Mouse (Mus musculus) ovary, adult 18-20 months (tissue): ENCODE data around the gene Rpl14.
A peak's percentile ranks its signal among the peaks of the same experiment; 100 is the strongest.
"Not testable (repeated sequence)": the region's sequence is repeated elsewhere in the genome, so short reads cannot be mapped to it uniquely, and the experiment has no call there.

Experiments used
- DNase-seq: peaks from one replicate; pipeline ENCODE4 v3.0.0; 2022; ENCODE audit warnings: low spot score, mixed read lengths

Rpl14 gene

DNA sequence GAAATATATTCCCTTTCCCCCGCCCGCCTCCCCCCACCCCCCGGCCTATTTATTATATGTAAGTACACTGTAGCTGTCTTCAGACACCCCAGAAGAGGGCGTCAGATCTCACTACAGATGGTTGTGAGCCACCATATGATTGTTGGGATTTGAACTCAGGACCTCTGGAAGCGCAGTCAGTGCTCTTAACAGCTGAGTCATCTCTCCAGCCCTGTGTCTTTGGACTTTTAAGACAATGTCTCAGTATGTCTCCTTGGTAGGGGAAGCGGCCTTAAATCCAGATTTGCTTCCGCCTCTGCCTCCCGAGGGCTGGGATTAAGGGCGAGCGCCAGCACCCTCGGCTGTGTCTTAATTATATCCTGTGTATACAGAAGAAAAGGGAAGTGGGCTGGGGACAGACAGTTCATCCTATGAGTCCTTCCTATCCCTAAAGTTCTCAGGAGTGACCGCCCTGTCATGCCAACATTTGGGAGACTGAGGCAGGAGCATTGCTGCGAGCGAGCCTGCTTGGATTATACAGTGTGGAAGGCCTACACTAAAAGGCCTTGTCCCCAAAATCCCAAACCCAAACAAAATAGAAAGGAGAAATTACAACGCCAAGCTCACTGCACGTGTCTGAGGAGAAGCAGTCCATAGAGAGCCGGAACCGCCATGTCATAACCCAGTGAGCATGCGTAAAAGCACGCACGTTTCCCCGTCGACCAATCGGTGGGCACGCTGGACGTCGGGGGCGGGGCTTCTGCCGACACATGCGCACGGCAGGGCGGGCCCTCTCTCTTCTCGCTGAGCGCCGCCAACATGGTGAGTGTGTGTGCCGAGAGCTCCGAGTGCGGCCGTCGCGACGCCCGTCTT lies at the start of gene Rpl14:
TSS of gene Rpl14 (plus strand) at position 704 of the 852 bp plus-strand sequence.
- DNase-seq = peak; percentile 94

DNA sequence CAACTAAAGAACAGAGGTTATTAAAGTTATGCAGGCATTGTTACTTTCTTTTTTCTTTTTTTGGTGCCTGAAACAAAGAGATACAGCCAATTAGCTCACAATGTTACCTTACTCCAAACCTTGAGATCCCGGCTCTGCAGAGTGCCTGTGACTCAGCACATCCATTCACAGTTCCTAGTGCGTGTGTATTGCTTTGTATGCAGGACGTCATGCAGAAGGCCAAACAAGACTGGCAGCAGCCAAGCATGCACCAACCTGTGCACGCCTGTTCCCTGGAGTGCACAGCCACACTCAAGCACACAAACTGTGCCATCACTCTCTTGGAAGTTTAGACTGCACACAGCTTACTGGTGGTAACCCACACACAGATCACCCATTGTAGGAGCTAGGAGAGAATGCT lies 44.0 kb upstream of the Rpl14 start:
- no peak for DNase-seq

- no peak for DNase-seq
Observed at GRCm38 (mm10) chr9:120527919-120528318, 43.3 kb upstream of the Rpl14 start.

DNA sequence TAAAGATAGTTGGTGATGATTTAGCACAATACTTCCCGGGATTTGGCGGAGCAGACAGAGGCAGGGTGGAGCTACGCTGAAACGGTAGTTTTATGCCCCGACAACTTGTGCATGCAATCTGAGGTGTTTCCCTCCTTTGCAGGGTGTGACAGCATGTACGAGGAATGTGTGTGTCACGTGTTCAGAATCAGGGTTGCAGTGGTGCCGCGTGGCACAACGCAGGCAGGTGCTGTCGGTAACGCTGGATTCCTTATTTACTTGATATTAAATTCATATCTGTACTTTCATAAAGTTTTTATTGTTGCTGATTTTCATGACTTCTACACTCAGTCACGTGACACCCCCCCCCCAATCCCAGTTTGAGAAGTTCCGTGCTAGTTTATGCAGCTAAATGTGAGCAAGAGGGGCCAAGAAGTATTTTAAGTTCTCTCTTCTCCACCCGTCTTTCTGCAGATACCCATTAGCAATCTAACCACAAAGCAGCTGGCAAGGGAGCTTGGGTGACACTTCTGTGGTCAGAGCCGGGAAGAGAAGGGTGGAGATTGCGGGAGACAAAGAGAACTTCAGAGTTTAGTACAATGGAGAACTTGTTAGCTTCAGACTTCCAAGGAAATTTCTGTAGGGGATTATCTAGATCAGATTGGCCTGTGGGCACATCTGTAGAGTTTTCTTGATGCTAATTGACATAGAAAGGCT lies 42.3 kb upstream of the Rpl14 start:
- no peak for DNase-seq

GRCm38 (mm10) chr9:120530471-120530870 lies 40.8 kb upstream of the Rpl14 start:
- no peak for DNase-seq

- no peak for DNase-seq
Observed at GRCm38 (mm10) chr9:120532062-120532461, 39.2 kb upstream of the Rpl14 start.

DNA sequence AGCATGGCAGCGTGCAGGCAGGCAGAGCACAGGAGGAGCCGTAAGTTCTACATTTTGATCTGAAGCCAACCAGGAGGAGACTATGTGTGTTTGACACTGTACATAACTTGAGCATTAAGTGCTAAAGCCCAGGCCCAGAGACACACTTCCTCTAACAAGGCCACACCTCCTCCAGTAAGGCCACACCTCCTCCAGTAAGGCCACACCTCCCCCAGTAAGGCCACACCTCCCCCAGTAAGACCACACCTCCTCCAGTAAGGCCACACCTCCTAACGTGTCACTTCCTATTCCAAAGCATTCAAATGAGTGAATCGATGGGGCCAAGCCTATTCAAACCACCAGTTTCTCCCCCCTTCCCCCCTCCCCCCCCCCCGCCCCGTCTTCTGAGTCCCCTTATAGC lies 38.6 kb upstream of the Rpl14 start:
- DNase-seq = no peak

DNA sequence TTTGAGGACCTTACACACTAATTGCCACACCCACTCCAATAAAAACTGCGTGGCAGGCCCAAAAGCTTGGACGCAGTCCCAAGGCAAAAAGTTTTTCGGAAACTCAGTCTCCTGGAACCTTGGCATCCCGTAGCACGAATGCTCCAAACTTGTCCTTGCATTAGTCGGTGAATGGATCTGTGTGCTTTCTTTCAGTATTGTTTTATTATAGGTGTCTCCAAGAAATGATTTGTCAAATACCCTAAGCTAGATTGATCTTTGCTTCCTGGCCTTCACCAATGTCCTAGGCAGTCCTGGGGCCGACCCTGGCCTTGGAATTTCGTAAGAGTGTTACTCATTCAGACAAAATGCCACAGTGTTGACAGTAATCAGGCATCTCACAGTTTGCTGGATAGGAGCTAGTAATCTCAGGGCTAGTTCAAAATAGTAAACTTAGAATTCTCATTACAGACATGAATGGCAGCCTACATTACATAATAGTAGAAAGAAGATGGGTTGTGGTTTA lies 37.7 kb upstream of the Rpl14 start:
- DNase-seq = not testable (repeated sequence)

DNA sequence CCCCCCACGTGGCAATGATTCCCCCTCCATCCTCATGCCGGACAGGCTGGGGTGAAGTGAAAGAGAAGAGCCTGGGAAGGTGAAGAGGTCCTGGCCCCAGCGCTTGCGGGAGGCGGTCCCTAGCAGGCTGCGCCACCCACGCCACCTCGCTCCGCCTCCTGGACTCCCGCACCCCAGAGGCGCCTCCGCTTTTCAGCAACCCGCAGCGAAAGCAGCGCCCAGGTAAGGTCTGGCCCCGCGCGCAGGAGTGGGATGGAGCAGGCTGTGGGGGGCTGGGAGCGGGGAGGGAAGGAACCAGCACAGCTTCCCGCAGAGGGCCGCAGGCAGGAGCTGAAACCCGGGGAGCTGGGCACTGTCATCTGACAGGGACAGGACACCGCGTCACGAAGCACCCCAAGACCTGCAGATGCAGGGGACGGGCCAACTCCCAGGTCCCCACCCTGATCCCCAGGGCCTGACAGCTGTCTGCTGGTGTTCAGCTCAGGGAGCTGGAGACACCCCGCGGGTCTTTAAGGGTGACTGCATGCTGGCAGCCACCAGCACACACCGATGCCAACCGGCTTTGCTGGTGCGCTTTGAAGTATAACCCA lies 31.5 kb upstream of the Rpl14 start, which contains the start of gene Entpd3:
TSS of gene Entpd3 (plus strand) at position 157 of the 590 bp plus-strand sequence.
- DNase-seq = no peak

DNA sequence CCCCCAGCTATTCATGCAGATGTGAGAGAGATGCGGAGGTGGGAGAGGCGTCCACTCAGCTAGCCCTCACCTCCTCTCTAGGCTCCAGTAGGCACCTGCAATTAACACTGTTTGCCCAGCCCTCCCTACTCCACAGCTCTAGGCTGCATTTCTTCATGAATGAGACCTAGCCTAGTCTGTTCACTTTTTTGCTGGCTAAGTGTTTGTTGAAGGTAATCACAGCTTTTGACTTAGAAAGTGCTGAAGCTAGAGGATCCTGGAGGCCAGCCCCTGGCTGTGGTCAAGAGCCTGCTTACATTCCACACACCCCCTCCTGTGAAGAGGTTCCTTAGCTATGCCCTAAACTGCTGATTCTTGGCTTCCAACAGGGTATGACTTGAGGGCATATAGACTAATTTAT lies 29.8 kb upstream of the Rpl14 start:
- no peak for DNase-seq

GRCm38 (mm10) chr9:120542241-120542640 lies 29.0 kb upstream of the Rpl14 start:
- no peak for DNase-seq

DNA sequence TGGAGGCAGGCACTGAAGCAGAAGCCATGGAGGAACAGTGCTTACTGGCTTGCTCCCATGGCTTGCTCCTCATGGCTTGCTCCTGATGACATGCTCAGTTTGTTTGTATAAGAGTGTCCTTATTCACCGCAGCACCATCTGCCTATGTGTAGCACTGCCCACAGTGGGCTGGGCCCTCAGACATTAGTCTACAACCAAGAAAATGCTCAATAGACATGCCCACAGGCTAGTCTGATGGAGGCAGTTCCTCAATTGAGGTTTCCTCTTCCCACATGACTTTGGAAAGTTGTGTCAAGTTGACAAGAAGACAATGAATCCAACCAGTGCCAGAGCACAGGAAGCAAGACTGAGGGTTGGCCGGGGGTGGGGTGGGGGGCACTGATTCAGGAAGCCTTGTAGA lies 25.2 kb upstream of the Rpl14 start:
- DNase-seq = no peak

DNA sequence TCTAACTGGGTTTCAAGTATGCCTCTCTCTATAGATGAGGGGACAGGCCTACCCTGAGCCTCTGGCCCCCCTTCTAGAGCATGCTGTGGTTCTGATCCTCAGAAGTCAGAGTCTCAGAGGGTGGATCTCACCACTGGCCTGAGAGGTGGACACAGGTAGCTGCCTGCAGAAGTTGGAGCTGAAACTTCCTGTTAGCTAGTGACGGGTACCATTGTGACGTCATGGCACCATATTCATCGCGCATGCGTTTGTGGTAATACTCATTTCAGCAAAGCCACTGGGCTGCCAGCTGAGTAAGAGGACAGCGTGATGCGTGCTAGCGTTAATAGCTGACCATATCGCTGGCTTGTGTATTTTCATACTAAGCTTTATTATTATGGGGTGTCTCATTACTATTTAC lies 24.8 kb upstream of the Rpl14 start:
- no peak for DNase-seq

GRCm38 (mm10) chr9:120547026-120547668 lies 24.1 kb upstream of the Rpl14 start:
- DNase-seq = no peak

DNA sequence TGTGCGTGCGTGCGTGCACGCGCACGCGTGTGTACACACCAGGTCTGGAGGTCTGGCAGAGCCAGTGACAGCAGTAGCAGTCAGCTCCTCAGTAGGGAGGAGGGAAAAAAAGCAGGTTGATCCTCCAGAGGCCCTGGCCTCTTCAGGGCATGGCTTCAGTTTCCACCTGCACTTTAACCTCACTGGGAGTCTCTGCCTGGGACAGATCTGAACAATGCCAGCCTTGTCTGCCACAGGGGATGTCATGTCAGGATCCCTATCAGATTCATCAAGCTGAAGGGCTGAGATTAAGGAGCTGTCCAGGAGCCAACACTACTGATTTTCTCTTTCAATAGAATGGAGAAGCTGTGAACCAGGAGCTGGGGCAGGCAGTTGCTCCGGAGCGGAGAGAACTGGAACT lies 20.5 kb upstream of the Rpl14 start:
- DNase-seq = no peak

DNA sequence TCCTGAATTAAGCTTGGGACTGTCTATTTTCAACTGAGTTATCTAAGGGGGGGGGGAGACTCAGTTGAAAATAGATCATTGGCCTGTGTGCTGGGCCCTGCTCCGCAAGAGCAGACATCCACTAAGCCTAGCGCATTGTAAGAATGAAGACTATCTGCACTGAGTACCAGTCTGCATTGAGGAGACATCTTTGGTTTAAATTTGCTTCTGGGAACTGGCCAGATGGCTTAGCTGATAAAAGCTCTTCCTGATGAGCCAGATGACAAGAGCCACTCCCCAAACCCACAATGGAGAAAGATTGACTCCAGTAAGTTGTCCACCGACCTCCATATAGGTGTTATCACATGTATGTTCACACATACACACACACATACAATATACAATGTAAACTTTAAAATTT lies 7.7 kb upstream of the Rpl14 start:
- DNase-seq = no peak

- DNase-seq = no peak
Observed at GRCm38 (mm10) chr9:120564247-120564646, 7.0 kb upstream of the Rpl14 start.

DNA sequence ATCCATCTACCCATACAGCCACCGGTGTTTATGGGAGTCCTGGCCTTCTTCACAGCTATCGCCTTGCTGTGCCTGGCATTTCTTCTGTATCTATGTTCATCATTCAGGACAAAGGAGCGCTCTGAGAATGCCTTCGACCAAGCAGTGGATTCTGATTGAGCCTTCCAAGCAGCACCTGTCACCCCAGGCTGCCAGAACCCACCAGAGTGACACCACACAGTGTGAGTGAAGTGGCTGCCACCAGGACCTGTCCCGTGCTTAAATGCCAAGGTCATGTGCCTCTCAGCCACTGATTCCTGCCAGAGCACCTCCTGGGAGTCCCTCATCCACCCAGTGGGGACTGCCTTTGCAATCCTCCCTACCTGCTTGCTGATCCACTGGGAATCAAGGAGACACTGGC lies 4.9 kb upstream of the Rpl14 start:
- DNase-seq = no peak

- no peak for DNase-seq
Observed at GRCm38 (mm10) chr9:120568917-120569316, 2.3 kb upstream of the Rpl14 start.

GRCm38 (mm10) chr9:120569721-120570333 lies 1.4 kb upstream of the Rpl14 start:
- no peak for DNase-seq

- DNase-seq = no peak
Observed at GRCm38 (mm10) chr9:120570334-120570725, 914 bp upstream of the Rpl14 start.
